Mouse (Mus musculus) limb, embryonic 15.5 days (tissue): Measurements from ENCODE around the gene Gbp10. TPM values are rescaled to one million over a fixed set of nuclear protein-coding genes. Genes with fewer than 3 reads are reported as not detected.
"Not testable (repeated sequence)": the region's sequence is repeated elsewhere in the genome, so short reads cannot be mapped to it uniquely, and the experiment has no call there.

Experiments used
- ATAC-seq: fragments of 200-750 bp; cut with Nextera tagmentation; 2 replicates; pipeline ENCODE4 v1.8.0; 2017; ENCODE audit warnings: low read depth, moderate TSS enrichment; ENCODE audit not compliant: insufficient number of reproducible peaks, low FRiP score, low TSS enrichment
- H3K27ac ChIP-seq: fragments of 300-500 bp; sonication (generic); 2 replicates; pipeline ENCODE4 v1.5.1; 2015; ENCODE audit warnings: moderate library complexity, mild to moderate bottlenecking, inconsistent platforms
- H3K27me3 ChIP-seq: fragments of 300-500 bp; sonication (generic); 2 replicates; pipeline ENCODE4 v1.6.1; 2015; ENCODE audit warnings: inconsistent platforms
- H3K36me3 ChIP-seq: fragments of 300-500 bp; sonication (generic); 2 replicates; pipeline ENCODE4 v1.6.1; 2015; ENCODE audit warnings: inconsistent platforms
- H3K4me1 ChIP-seq: fragments of 300-500 bp; sonication (generic); 2 replicates; pipeline ENCODE4 v1.6.1; 2015; ENCODE audit warnings: inconsistent platforms
- H3K4me2 ChIP-seq: fragments of 300-500 bp; sonication (generic); 2 replicates; pipeline ENCODE4 v1.6.1; 2015; ENCODE audit warnings: mild to moderate bottlenecking, inconsistent platforms
- H3K4me3 ChIP-seq: fragments of 300-500 bp; sonication (generic); 2 replicates; pipeline ENCODE4 v1.5.1; 2015; ENCODE audit warnings: mild to moderate bottlenecking, inconsistent platforms
- H3K9ac ChIP-seq: fragments of 300-500 bp; sonication (generic); 2 replicates; pipeline ENCODE4 v1.6.1; 2015; ENCODE audit warnings: inconsistent platforms
- H3K9me3 ChIP-seq: fragments of 300-500 bp; sonication (generic); 2 replicates; pipeline ENCODE4 v1.6.1; 2016; ENCODE audit warnings: inconsistent platforms
- WGBS: fragments of 180-500 bp; shearing (Covaris S2); methylation state at CpG from one replicate; pipeline ENCODE4 v1.1.7; 2015; 5-methylcytosine and 5-hydroxymethylcytosine counted together
- polyA plus RNA-seq: library from polyadenylated mRNA; unstranded; fragments of >200 nt; fragmentation: Nextera tagmentation; extraction: Ambion mirVana; gene quantifications from 2 replicates; pipeline ENCODE4 v1.2.1, GENCODE M21; 2015

The Gbp10 gene
- polyA plus RNA-seq = not detected in 2 replicates

DNA sequence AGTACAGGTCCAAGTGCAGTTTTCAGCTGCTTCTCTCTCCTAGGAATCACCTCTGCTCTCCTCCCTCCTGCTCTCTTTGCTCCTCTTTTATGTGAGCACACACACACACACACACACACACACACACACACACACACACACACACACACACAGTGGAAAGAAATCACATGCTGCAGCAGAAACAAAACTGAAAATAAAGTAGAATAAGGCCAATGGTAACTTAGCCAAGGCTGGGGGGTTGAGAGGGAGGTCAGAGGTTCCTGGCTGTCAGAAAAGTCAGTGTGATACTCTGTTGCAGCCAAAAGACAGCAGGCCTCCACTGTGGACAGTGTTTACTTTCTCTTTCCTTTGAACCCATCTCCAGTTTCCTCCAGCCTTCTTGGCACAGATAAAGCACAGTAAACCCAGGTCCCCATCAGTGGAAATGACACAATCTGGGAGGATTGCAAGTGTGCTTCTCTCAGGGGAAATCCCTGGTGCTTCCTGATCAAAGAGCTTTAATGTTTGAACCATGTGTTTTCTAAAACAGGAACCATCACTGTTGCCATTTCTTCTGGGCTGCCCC lies at the start of gene Gbp10:
Gene Gbp10 (minus strand): TSS at position 51 of the 565 bp plus-strand sequence.
- not testable (repeated sequence) for H3K9ac ChIP-seq, H3K4me3 ChIP-seq, H3K4me1 ChIP-seq, H3K4me2 ChIP-seq, H3K27me3 ChIP-seq, H3K9me3 ChIP-seq, H3K27ac ChIP-seq, ATAC-seq, H3K36me3 ChIP-seq

GRCm38 (mm10) chr5:105260673-105261072 lies 21.3 kb upstream of the Gbp10 start:
- not testable (repeated sequence) for H3K9me3 ChIP-seq, H3K27me3 ChIP-seq, H3K4me3 ChIP-seq, ATAC-seq, H3K36me3 ChIP-seq, H3K9ac ChIP-seq, H3K4me2 ChIP-seq, H3K27ac ChIP-seq, H3K4me1 ChIP-seq
- no CpG with 5 or more reads among the region's 3 CpGs for WGBS

DNA sequence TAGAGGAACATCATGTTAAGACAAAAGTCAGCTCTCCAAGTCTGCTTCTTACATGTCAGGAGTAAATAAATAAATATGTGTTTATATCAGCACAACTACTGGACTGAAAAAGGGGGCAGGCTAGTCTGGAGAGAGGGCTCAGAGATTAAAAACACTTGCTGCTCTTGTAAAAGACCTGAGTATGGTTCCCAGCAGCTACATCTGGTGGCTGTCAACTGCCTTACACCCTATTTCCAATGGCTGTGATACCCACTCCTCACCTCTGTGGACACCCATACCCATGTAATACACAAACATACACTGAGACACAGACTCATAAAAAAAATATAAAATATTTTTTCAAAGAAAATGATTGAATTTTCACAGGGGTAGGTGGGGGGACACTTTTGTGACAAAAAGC lies 13.2 kb upstream of the Gbp10 start:
- Histone ChIP-seq H3K4me3 (no peak overlapping the region), H3K36me3 (no peaks in the 10 kb centered on the region), H3K4me1 (no peaks in the 10 kb centered on the region), H3K27ac (no peak overlapping the region), H3K9ac (no peak overlapping the region), H3K27me3 (no peaks in the 10 kb centered on the region), H3K4me2 (no peak overlapping the region), H3K9me3 (no peaks in the 10 kb centered on the region)
- no peak for ATAC-seq

DNA sequence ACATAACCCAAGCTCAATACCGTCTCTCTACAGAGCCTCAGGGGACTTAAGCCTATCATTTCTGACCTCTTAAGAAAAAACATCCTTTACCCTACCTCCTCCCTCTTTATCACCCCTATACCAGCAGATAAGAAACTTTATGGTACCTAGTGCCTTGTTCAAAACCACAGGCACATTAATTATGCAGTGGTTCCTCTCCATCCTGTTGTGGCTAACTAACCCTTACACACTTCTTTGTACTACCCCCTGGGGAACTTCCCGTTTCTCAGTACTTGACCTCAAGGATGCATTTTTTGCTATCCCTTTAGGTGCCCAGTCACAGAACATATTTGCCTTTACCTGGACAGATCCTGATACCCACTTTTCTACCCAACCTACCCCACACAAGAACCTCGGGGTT lies 5.4 kb upstream of the Gbp10 start:
- not testable (repeated sequence) for H3K9me3 ChIP-seq, H3K9ac ChIP-seq, H3K4me1 ChIP-seq, H3K27me3 ChIP-seq, H3K4me2 ChIP-seq, ATAC-seq, H3K36me3 ChIP-seq, H3K4me3 ChIP-seq, H3K27ac ChIP-seq
- 72% methylated on average over 3 of the region's 3 CpGs for WGBS

- not testable (repeated sequence) for H3K9me3 ChIP-seq, H3K4me2 ChIP-seq, H3K4me1 ChIP-seq, H3K27ac ChIP-seq, H3K27me3 ChIP-seq, H3K4me3 ChIP-seq, H3K36me3 ChIP-seq, ATAC-seq, H3K9ac ChIP-seq
- WGBS = 71% methylated on average over 5 of the region's 5 CpGs
These were observed 1.6 kb upstream of the Gbp10 start for GRCm38 (mm10) chr5:105240982-105241381.

- not testable (repeated sequence) for H3K36me3 ChIP-seq, H3K27ac ChIP-seq, H3K27me3 ChIP-seq, H3K9me3 ChIP-seq, ATAC-seq, H3K4me3 ChIP-seq, H3K9ac ChIP-seq, H3K4me1 ChIP-seq, H3K4me2 ChIP-seq
- WGBS = 87% methylated on average over 1 of the region's 1 CpGs
These were observed 931 bp downstream of the Gbp10 start for GRCm38 (mm10) chr5:105238402-105238801.

DNA sequence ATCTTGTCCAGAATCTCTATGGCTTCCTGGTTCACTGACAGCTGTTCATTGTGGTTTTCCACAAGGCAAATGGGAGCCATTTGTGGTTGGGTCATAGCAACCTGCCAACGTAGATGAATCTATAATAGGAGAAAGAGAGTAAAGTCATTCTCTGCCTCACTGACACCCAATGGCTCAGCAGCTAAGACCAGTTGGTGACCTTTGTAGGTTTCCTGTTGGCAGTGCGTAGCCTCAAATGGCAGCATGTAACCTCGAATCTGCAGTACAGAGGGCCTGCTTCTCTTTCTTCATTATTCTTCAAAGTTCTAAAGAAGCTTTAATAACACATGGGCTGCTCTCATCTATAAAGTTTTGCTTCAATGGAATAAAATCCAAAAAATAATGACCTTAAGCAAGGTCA lies 3.3 kb downstream of the Gbp10 start:
- not testable (repeated sequence) for H3K36me3 ChIP-seq, H3K4me3 ChIP-seq, ATAC-seq, H3K27ac ChIP-seq, H3K4me2 ChIP-seq, H3K27me3 ChIP-seq, H3K4me1 ChIP-seq, H3K9ac ChIP-seq, H3K9me3 ChIP-seq
- 77% methylated on average over 3 of the region's 3 CpGs for whole genome bisulfite sequencing

DNA sequence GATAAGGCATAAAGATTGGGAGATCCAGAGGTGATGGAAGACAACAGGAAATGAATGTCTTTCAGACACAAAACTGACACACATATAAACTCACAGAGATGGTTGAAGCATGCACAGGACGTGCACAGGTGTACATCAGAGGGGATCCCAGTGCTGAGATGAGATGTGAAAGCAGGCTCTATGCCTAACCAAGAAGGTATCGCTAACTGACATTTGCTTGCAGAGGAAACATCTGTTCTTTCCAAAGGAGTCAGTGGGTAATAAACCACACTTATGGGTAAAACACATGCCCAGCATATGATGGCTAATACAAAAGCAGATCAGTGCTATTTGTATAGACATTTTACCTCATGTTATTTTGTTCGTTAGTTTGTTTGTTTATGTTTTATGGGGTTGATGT lies 30.4 kb downstream of the Gbp10 start:
- WGBS = no CpG with 5 or more reads among the region's 3 CpGs
- H3K4me2 ChIP-seq, H3K27me3 ChIP-seq, H3K9me3 ChIP-seq, H3K36me3 ChIP-seq, H3K9ac ChIP-seq, H3K27ac ChIP-seq, H3K4me1 ChIP-seq, ATAC-seq, H3K4me3 ChIP-seq: not testable (repeated sequence)

DNA sequence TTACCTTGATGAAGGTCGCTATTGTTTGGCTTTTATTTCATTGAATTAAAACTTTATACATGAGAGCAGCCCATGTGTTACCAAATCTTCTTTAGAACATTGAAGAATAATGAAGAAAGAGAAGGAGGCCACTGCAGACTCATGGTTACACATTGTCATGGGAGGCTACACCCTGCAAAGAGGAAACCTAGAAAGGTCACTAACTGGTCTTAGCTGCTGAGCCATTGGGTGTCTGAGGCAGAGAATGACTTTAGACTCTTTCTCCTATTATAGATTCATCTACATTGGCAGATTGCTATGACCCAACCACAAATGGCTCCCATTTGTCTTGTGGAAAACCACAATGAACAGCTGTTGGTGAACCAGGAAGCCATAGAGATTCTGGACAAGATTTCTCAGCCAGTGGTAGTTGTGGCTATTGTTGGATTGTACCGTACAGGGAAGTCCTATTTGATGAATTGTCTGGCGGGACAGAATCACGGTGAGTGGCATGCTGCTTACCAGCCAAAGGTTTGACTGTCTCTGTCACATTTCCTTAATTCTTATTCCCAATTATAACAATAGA lies 38.5 kb downstream of the Gbp10 start:
- not testable (repeated sequence) for H3K4me3 ChIP-seq, H3K4me1 ChIP-seq, H3K4me2 ChIP-seq, H3K27ac ChIP-seq, H3K9ac ChIP-seq, ATAC-seq, H3K27me3 ChIP-seq, H3K36me3 ChIP-seq, H3K9me3 ChIP-seq
- 89% methylated on average over 4 of the region's 4 CpGs for WGBS

GRCm38 (mm10) chr5:105199149-105199548 lies 40.2 kb downstream of the Gbp10 start:
- H3K27me3 ChIP-seq, H3K4me1 ChIP-seq, H3K9ac ChIP-seq, H3K9me3 ChIP-seq, H3K4me3 ChIP-seq, H3K27ac ChIP-seq, H3K36me3 ChIP-seq, ATAC-seq, H3K4me2 ChIP-seq: not testable (repeated sequence)
- 92% methylated on average over 1 of the region's 1 CpGs for WGBS

DNA sequence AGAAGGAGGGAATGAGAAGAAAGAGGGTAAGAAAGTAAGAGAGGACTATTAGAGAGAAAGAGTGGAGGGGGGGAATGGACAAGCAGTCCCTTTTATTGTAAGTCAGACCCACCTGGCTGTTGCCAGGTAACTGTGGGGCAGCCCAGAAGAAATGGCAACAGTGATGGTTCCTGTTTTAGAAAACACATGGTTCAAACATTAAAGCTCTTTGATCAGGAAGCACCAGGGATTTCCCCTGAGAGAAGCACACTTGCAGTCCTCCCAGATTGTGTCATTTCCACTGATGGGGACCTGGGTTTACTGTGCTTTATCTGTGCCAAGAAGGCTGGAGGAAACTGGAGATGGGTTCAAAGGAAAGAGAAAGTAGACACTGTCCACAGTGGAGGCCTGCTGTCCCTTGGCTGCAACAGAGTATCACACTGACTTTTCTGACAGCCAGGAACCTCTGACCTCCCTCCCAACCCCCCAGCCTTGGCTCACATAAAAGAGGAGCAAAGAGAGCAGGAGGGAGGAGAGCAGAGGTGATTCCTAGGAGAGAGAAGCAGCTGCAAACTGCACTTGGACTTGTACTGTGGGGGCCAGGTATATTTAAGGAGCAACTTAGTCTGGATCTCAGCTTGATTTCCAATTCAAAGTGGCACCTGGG lies 41.3 kb downstream of the Gbp10 start:
- H3K9ac ChIP-seq, H3K9me3 ChIP-seq, ATAC-seq, H3K4me2 ChIP-seq, H3K4me1 ChIP-seq, H3K4me3 ChIP-seq, H3K27ac ChIP-seq, H3K27me3 ChIP-seq, H3K36me3 ChIP-seq: not testable (repeated sequence)

- not testable (repeated sequence) for H3K9ac ChIP-seq, H3K4me1 ChIP-seq, H3K36me3 ChIP-seq, H3K27ac ChIP-seq, ATAC-seq, H3K4me3 ChIP-seq, H3K4me2 ChIP-seq, H3K9me3 ChIP-seq, H3K27me3 ChIP-seq
- WGBS = 88% methylated on average over 5 of the region's 5 CpGs
These were observed 43.0 kb downstream of the Gbp10 start for GRCm38 (mm10) chr5:105196308-105196707.

DNA sequence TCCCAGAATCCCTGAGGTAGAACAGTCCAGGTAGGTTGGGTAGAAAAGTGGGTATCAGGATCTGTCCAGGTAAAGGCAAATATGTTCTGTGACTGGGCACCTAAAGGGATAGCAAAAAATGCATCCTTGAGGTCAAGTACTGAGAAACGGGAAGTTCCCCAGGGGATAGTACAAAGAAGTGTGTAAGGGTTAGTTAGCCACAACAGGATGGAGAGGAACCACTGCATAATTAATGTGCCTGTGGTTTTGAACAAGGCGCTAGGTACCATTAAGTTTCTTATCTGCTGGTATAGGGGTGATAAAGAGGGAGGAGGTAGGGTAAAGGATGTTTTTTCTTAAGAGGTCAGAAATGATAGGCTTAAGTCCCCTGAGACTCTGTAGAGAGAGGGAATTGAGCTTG lies 46.8 kb downstream of the Gbp10 start:
- not testable (repeated sequence) for H3K4me3 ChIP-seq, H3K9ac ChIP-seq, H3K36me3 ChIP-seq, H3K9me3 ChIP-seq, H3K4me2 ChIP-seq, ATAC-seq, H3K27me3 ChIP-seq, H3K4me1 ChIP-seq, H3K27ac ChIP-seq
- WGBS = 82% methylated on average over 2 of the region's 2 CpGs
